Mouse (Mus musculus) lung, adult 2 months (tissue): ENCODE measurements around the gene Cdk15. TPM values are rescaled to one million over a fixed set of nuclear protein-coding genes. Genes with fewer than 3 reads are reported as not detected.

ENCODE experiments used
- DNase-seq: peaks from one replicate; pipeline ENCODE4 v3.0.0; 2022
- H3K4me1 ChIP-seq: fragments of 200-500 bp; 2 replicates; pipeline ENCODE4 v1.6.1; 2011; ENCODE audit warnings: low read length; ENCODE audit not compliant: control insufficient read depth, insufficient read depth
- H3K4me3 ChIP-seq: fragments of 200-500 bp; replicated peaks from 2 replicates; pipeline ENCODE3; 2011; ENCODE audit warnings: low read depth, mild to moderate bottlenecking, control low read depth, low read length; ENCODE audit errors: extremely low read depth
- POLR2A ChIP-seq: fragments of 200-500 bp; IDR thresholded peaks from 2 replicates; pipeline ENCODE4 v1.6.1; 2011; ENCODE audit warnings: low read depth, mild to moderate bottlenecking, control low read depth, low read length, borderline replicate concordance; ENCODE audit errors: extremely low read depth
- WGBS: fragments of 180-500 bp; shearing (Covaris S2); methylation state at CpG from one replicate; pipeline ENCODE4 v1.1.7; 2018; 5-methylcytosine and 5-hydroxymethylcytosine counted together
- polyA plus RNA-seq: library from polyadenylated mRNA; depleted of rRNA; stranded (reverse); fragments of >200 nt; gene quantifications from 2 replicates; pipeline ENCODE4 v1.2.3, GENCODE M21; 2012; rRNA removed

The Cdk15 gene
- polyA plus RNA-seq, 1 experiment = not detected

- 49% methylated on average over 4 of the region's 4 CpGs for WGBS
- no peak overlapping the region for H3K4me3 ChIP-seq
- DNase-seq = no peak
- H3K4me1 ChIP-seq = no peaks in the 10 kb centered on the region
- no peak for TF ChIP-seq POLR2A
These were observed 144.5 kb downstream of the Cdk15 start for GRCm38 (mm10) chr1:59401253-59401652.

Other genes starting within 250 kb of the Cdk15 start
- gene C2cd6, start 162.0 kb upstream of the Cdk15 start, polyA plus RNA-seq = not detected in 2 replicates
- gene Tmem237, start 136.5 kb upstream of the Cdk15 start, polyA plus RNA-seq = 5.5 and 10.9 TPM in 2 replicates
- 0.93 and 0.97 TPM in 2 replicates for gene Mpp4, start 93.5 kb upstream of the Cdk15 start, polyA plus RNA-seq
- 4.4 and 5.4 TPM in 2 replicates for gene Als2, start 19.7 kb upstream of the Cdk15 start, polyA plus RNA-seq
- gene Fzd7, start 225.5 kb downstream of the Cdk15 start, polyA plus RNA-seq = 39.4 and 41.0 TPM in 2 replicates